Mouse (Mus musculus) adrenal gland, adult 18-20 months (tissue): ENCODE measurements around the gene Gm37419. TPM values are rescaled to one million over a fixed set of nuclear protein-coding genes. Genes with fewer than 3 reads are reported as not detected.
A peak's percentile ranks its signal among the peaks of the same experiment; 100 is the strongest.

Experiments
- DNase-seq, 2 experiments: peaks; one replicate each; pipeline ENCODE4 v3.0.0; 2021 to 2022; ENCODE audit warnings: low spot score in 2 of 2
- long read RNA-seq, 2 experiments: library from polyadenylated mRNA; stranded (forward); transcript quantifications; one replicate each; pipeline ENCODE4 v2.0.0; 2021
- total RNA-seq, 2 experiments: library from RNA; stranded (reverse); gene quantifications; 1 replicate in 1 of 2; 2 replicates in 1 of 2; pipeline ENCODE4 v1.2.3; 2021

Gene Gm37419
- not detected for total RNA-seq
- long read RNA-seq, experiment 1 = 0 reads
- long read RNA-seq, experiment 2 = 0 reads

DNA sequence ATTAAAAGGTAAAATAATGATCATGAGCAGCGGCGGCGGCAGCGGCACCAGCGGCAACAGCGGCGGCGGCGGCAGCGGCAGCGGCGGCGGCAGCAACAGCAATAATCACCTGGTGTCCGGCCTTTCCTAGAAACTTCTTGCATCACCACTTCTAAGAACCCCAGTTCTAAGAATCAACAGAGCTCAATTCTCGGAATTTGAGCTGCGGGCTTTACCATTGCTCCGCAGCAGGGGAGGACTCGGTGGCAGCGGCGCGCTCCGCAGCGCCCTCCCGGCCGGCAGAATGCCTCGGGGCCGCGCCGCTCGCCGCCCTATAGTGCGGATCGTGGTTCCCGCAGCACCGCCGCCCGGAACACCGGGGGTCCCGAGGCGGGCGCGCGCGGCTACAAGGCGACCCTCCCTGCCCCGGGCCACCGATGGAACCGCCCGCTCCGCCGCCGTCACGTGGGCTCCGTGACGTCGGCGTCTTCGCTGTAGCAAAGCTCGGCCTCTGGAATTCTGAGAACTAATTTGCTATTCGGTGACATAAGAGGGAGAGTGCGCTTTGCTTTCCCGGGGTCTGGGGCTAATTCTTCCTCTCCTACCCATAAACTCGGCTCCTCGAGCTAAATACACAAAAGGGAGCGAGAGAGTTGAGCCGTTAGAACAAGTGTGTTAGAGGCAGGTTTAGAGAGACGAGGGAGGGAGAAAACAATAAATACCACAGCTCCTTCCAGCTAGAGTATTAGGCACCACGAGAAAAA lies at the start of gene Gm37419, which contains the start of gene Bcl6:
TSS of gene Gm37419 (plus strand) at position 17 of the 743 bp plus-strand sequence.
TSS of gene Bcl6 (minus strand) at position 387 of the 743 bp plus-strand sequence.
- peak; percentile 80 to 91 for DNase-seq

DNA sequence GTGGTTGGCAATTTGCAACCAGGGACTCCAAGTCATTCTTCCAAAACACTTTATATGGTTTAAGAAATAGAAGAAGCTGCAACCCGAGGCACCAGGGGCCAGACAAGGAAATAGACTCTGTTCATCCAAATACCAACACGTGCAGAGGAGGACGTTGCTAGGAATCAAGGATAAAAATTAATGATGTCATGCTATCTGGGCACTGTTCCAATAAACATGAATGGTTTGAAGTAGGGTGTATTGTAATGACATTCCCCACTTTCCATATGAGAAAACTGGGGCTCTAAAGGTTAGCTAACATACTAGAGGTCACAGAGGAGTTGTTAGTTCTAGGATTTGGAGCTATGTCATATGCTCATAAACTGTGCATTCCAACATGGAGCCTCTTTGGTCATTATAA lies 43.5 kb upstream of the Gm37419 start:
- DNase-seq = no peak

GRCm38 (mm10) chr16:23947654-23948053 lies 40.6 kb upstream of the Gm37419 start:
- DNase-seq = no peak

DNA sequence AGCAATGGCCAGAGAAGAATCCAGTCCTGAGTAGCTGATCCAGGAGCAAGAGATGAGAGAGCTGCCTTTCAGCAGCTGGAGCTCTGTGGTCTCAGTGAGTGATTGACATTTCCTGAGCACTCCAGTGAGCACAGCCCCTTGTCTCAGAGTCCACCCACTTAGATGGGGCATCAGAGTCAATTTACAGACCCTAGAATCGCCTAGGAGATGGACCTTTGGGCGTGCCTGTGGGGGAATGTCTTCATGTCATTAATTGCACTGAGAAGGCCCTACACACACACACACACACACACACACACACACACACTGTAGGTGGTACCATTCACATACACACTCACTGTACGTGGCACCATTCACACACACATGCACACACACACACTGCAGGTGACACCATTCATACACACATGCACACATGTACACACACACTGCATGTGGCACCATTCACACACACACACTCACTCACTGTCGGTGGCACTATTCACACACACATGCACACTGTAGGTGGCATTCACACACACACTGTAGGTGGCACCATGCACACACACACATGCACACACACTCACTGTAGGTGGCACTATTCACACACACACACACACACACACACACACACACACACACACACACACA lies 36.1 kb upstream of the Gm37419 start:
- no peak for DNase-seq

DNA sequence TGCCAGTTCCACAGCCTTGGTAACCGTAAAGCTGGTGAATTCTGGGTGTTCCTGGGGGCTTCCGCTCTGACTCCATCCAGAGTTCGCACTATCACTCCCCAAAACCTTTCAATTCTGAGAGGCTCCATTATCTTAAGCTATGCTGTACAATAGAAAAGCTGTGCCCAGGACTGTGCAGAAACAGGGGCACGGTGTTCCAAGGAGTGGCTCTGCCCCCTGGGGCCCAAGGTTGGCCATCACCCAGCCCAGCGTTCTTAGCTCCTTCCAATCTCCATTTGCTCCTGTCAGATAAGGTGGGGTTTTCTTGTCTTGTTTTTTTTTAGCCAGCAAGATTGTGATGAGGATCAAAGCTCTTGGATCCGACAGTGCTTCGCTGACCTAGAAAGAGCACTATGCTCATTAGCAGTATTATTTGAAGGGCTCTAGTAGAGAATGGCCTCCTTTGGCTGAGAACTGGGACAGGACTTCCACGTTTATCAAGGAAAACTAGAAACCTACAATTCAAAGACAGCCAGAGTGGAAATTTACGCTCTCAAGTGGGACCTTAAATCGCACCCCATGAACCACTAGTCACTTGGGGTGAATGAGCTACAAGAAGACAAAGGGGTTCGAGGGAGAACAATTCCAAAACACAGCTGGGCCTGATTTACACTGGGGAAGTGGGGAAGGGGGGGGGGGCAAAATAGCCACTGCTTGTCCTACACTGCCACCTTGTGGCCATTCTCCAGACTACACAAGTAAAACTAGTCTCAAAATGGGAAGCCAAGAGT lies 34.9 kb upstream of the Gm37419 start:
- peak; percentile 54 to 61 for DNase-seq

DNA sequence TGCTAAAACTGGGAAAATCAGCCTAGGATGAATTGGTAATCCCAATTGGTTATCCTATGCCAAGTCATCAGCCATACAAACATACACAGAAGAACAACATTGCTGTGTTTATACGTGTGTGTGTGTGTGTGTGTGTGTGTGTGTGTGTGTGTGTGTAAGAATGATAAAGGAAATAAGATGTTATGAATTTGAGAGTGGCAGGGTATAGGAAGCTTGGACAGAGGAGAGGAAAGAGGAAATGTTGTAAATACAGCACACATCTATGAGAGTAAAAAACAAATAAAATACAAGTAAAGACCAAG lies 34.4 kb upstream of the Gm37419 start:
- no peak for DNase-seq

DNA sequence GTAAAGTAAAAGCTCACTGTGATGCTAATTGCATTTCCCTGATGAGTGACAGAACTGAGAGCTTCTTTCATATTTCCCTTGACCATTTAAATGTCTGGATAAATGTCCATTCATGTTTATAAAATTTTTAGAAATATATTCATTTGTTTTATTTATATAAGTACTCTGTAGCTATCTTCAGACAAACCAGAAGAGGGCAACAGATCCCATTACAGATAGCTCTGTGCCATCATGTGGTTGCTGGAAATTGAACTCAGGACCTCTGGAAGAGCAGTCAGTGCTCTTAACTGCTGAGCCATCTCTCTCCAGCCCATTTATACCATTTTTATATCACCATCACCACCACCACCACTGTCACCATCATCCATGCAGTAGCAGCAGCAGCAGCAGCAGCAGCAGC lies 29.3 kb upstream of the Gm37419 start:
- no peak for DNase-seq

DNA sequence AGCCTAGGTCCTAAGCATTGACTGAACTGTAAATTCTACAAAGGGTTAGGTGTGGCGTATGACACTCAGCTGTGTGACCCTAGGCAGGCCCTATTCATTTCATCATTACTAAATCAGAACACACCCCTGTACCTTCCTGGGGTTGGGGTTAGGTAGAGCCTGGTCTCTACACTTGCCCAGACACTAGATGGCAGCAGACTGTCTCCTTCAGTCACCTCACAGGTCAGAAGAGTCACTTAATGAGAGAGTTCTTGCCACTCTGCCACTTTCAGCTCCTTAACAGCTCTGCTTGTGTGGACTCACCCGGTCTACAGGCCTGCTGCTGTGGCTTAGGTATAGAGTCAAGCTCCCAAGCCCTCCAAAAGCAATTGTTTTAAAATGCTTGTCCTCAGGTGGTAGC lies 25.9 kb upstream of the Gm37419 start:
- no peak for DNase-seq

GRCm38 (mm10) chr16:23963896-23964668 lies 24.2 kb upstream of the Gm37419 start:
- no peak for DNase-seq

DNA sequence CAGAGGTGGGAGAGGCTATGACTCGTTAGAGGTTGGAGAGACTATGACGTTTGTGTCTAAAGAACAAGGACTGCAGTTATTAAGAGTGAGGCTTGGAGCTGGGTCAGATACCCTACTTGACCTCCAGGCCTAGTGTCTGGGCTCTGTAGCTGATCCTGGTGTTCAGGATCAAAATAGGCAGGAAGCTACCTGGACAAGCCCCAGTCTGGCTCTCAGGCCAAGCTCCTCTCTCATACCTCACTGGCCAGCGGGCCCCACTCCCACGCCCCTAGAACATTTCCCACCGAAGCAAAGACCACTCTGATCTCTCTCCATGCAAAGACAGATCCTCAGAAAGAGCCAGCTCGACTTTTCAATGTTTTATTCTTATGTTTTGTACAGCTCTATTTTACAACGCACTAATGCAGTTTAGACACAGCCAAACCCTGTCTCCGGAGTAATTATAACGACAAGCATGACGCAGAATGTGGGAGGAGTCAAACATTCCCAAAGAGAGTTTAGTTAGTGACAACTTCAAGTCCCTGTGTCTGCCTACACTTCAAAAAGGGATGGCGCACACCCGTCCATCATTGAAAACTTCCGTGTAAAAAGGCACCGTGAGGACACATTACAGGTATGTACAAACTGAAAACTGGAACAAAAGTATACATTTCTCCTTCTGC lies 23.4 kb upstream of the Gm37419 start:
- DNase-seq = no peak

GRCm38 (mm10) chr16:23966066-23966465 lies 22.2 kb upstream of the Gm37419 start:
- no peak for DNase-seq

GRCm38 (mm10) chr16:23967301-23967700 lies 21.0 kb upstream of the Gm37419 start:
- DNase-seq = no peak

DNA sequence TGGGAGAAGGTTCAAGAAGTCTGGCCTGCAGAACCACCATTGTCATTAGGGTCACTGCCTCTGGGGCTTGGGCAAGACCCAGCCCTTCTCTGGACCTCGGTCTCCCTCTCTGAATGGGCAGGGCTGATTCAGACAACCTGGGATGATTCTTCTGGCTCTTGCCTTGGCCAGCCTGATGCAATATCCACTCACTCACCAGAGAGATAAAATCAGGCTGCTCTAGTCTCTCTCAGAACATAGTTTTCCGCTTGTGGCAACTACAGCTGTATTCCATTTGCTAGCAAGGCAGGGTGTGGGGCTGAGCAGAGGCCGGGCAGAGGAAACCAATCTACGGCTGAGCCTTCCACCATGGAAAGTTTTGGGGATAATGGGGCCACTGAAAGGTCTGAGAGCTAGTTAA lies 19.4 kb upstream of the Gm37419 start:
- DNase-seq = no peak

DNA sequence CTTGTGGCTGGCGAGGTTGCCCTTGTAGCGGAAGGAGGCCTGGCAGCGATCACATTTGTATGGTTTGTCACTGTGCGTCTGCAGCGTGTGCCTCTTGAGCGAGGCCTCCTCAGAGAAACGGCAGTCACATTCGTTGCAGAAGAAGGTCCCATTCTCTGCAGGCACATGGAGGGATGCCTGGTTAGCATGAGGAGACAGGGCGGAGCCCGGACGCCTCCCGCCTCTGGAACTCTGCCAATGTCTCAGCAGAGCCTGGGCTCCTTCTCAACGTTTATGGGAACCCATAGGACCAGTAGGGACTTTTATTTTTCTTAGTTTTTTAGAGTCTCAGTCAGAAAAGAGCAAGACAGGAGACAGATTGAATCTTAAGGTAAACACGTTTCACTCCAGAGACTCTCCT lies 18.4 kb upstream of the Gm37419 start:
- DNase-seq = no peak

GRCm38 (mm10) chr16:23972126-23972740 lies 16.0 kb upstream of the Gm37419 start:
- no peak for DNase-seq

DNA sequence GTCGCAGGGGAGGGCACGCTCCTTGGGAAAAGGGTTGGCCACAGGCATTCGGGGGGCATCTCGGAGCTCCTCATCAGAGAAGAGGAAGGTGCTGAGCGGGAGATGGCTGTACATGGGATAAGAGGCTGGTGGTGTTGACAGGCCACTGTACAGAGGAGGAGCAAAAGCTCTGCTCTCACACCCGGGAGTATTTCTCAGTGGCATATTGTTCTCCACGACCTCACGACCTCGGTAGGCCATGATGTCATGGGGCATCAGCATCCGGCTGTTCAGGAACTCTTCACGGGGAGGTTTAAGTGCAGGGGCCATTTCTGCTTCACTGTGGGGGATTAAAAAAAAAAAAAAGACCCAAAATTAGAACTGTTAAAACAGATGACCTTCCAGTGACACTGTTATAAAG lies 15.4 kb upstream of the Gm37419 start:
- no peak for DNase-seq

- no peak for DNase-seq
Observed at GRCm38 (mm10) chr16:23973635-23974367, 14.5 kb upstream of the Gm37419 start.

- DNase-seq = no peak
Observed at GRCm38 (mm10) chr16:23976196-23976595, 12.1 kb upstream of the Gm37419 start.

GRCm38 (mm10) chr16:23977732-23978131 lies 10.6 kb upstream of the Gm37419 start:
- no peak for DNase-seq

DNA sequence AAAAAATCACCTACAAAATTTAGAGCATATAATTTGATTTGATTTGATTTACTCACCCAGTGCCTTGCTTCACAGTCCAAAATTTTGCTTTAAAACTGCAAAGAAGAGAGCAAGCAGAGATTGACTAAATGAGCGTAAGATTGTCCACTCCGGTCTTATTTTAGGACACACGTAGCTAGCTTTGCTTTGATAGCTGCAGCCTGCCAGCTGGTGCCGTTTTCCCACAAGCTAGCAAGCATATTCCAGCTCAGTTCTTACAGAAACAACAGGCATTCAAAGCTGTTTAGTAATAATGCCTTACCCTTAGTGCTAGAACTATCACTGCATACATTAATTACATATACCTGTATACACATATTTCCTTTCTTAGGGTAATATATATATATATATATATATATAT lies 9.8 kb upstream of the Gm37419 start:
- no peak for DNase-seq
